Mouse (Mus musculus) small intestine, adult 2 months (tissue): ENCODE measurements around the gene Ktn1.

Experiments
- CTCF ChIP-seq: fragments of 200-500 bp; IDR thresholded peaks from 2 replicates; pipeline ENCODE4 v1.5.1; 2012; ENCODE audit warnings: low read depth, mild to moderate bottlenecking, control low read depth, inconsistent platforms, low read length, moderate library complexity, mixed read lengths; ENCODE audit not compliant: insufficient replicate concordance, insufficient read length; ENCODE audit errors: extremely low read depth
- POLR2A ChIP-seq: fragments of 200-500 bp; IDR thresholded peaks from 2 replicates; pipeline ENCODE4 v1.6.1; 2012; ENCODE audit warnings: low read depth, mild to moderate bottlenecking, control low read depth, inconsistent platforms, low read length, moderate library complexity

DNA sequence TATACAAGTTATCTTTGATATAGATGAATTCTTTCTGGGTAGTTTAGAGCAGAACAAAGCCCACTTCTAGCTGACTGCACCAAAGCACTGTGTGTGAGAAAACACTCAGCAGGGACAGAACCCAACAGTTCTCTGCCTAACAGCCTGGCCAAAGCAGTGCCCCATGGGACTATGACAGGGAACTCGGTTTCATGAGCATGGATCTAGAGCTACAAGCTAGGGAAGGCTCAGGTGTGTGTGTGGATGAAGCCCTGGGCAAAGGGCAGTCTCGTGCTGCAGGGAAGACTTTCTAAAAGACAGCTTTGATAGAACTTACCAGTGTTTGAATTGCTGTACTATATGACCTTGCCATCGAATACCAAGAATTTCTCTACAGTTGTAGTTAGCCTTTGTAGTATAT is 117.5 kb downstream of the Ktn1 start:
- TF ChIP-seq POLR2A, result no peak
- TF ChIP-seq CTCF, result no peak
